Mouse (Mus musculus) c-Kit-positive CD71-positive TER-119-negative erythroid progenitor cells, embryonic 14.5 days (primary cell): ENCODE measurements at regions not wholly inside any gene's neighbourhood (a gene's known extent, or its start where the extent isn't known, plus 50 kb on each side); places are given as distances from the start of the nearest gene placed in this dataset.

Experiments used
- DNase-seq: peaks from one replicate; pipeline ENCODE4 v3.0.0-alpha.2; 2013; ENCODE audit warnings: low read depth

GRCm38 (mm10) chr2:48260299-48260698, 553.6 kb upstream of the Acvr2a start:
- DNase-seq, result no peak
